Mouse (Mus musculus) liver, postnatal 0 days (tissue): ENCODE measurements around the gene M6pr. TPM values are rescaled to one million over a fixed set of nuclear protein-coding genes. Genes with fewer than 3 reads are reported as not detected.

Experiments
- ATAC-seq: fragments of 200-750 bp; cut with Nextera tagmentation; 2 replicates; pipeline ENCODE4 v1.8.0; 2017; ENCODE audit warnings: mild to moderate bottlenecking, moderate library complexity
- DNase-seq: peaks from one replicate; pipeline ENCODE4 v3.0.0-alpha.2; 2016
- H3K27ac ChIP-seq: fragments of 300-500 bp; sonication (generic); 2 replicates; pipeline ENCODE4 v1.5.1; 2014; ENCODE audit warnings: antibody characterized with exemption, moderate library complexity, mild to moderate bottlenecking, low read depth
- H3K27me3 ChIP-seq: fragments of 300-500 bp; sonication (generic); 2 replicates; pipeline ENCODE4 v1.6.1; 2014; ENCODE audit warnings: low read length, control low read depth, mixed read lengths; ENCODE audit not compliant: insufficient read depth
- H3K36me3 ChIP-seq: fragments of 300-500 bp; sonication (generic); replicated peaks from 2 replicates; pipeline ENCODE4 v1.6.1; 2014; ENCODE audit warnings: mild to moderate bottlenecking, control low read depth, low read length, moderate library complexity, mixed read lengths; ENCODE audit not compliant: insufficient read depth
- H3K4me1 ChIP-seq: fragments of 300-500 bp; sonication (generic); 2 replicates; pipeline ENCODE4 v1.6.1; 2014; ENCODE audit warnings: antibody characterized with exemption, mild to moderate bottlenecking, control low read depth; ENCODE audit not compliant: insufficient read depth
- H3K4me2 ChIP-seq: fragments of 300-500 bp; sonication (generic); 2 replicates; pipeline ENCODE4 v1.6.1; 2014; ENCODE audit warnings: low read depth, mild to moderate bottlenecking, low read length, moderate library complexity, mixed read lengths
- H3K4me3 ChIP-seq: fragments of 300-500 bp; sonication (generic); 2 replicates; pipeline ENCODE4 v1.5.1; 2014; ENCODE audit warnings: low read depth, low read length
- H3K9ac ChIP-seq: fragments of 300-500 bp; sonication (generic); replicated peaks from 2 replicates; pipeline ENCODE4 v1.6.1; 2014; ENCODE audit warnings: mild to moderate bottlenecking, moderate library complexity
- H3K9me3 ChIP-seq: fragments of 300-500 bp; sonication (generic); 2 replicates; pipeline ENCODE4 v1.6.1; 2016; ENCODE audit warnings: mild to moderate bottlenecking, control low read depth, low read length, mixed read lengths
- CTCF ChIP-seq: sonication (generic); IDR thresholded peaks from 2 replicates; pipeline ENCODE4 v1.5.1; 2016; ENCODE audit warnings: antibody characterized with exemption, low read depth
- EP300 ChIP-seq: IDR thresholded peaks from 2 replicates; pipeline ENCODE4 v1.6.1; 2016; ENCODE audit warnings: antibody characterized with exemption, low read depth, mild to moderate bottlenecking
- WGBS: fragments of 180-500 bp; shearing (Covaris S2); extraction: QIAGEN DNeasy Blood & Tissue Kit; methylation state at CpG from one replicate; pipeline ENCODE4 v1.1.7; 2014; ENCODE audit not compliant: insufficient replicate concordance; 5-methylcytosine and 5-hydroxymethylcytosine counted together
- polyA plus RNA-seq: library from polyadenylated mRNA; unstranded; fragments of >200 nt; fragmentation: Nextera tagmentation; extraction: Ambion mirVana; gene quantifications from 2 replicates; pipeline ENCODE4 v1.2.1, GENCODE M21; 2015

Gene M6pr
- polyA plus RNA-seq, 1 experiment from 2014 or later, result 80.3 TPM

DNA sequence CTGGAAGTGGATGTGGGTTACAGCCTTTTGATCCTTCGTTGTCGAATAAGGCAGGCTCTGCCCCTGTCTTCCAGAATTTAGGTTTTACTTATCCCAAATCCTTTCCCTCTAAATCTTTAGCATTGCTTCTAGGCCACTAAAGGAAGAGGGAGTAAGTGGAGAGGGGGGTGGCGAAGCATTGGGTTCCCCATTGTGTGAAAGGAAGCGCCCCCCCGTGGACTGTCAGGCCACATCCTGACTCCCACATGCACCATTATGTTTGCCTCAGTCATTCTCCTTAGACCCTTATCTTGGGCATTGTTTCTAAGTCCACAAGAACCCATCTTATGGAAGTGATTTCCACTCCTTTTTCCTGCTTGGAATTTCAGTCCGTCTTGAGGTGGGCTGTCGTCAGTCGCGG, 13.3 kb upstream of the M6pr start:
- DNase-seq (no peak), ATAC-seq (no peak)
- no peaks in the 10 kb centered on the region for H3K9me3 ChIP-seq
- H3K4me3 ChIP-seq, result no peak overlapping the region
- no peaks in the 10 kb centered on the region for H3K36me3 ChIP-seq
- no peak overlapping the region for H3K27ac ChIP-seq
- H3K4me2 ChIP-seq, result no peak overlapping the region
- TF ChIP-seq CTCF, result peak; percentile 19; the same call in 1 of the 2 replicates
- TF ChIP-seq EP300, result no peak
- 35% methylated on average over 9 of the region's 9 CpGs for whole genome bisulfite sequencing
- peaks cover 4% of the 10 kb centered on the region; the same call in 1 of the 2 replicates for H3K27me3 ChIP-seq
- no peak overlapping the region for H3K9ac ChIP-seq
- no peaks in the 10 kb centered on the region; the same call in 1 of the 2 replicates for H3K4me1 ChIP-seq

- Histone ChIP-seq H3K27ac (no peak overlapping the region), H3K4me3 (peak overlapping the region; percentile 49; the same call in 1 of the 2 replicates), H3K4me2 (peak overlapping the region; percentile 77), H3K4me1 (no peaks in the 10 kb centered on the region; the same call in 1 of the 2 replicates), H3K9ac (peak overlapping the region; percentile 30; the same call in 1 of the 2 replicates), H3K36me3 (no peaks in the 10 kb centered on the region), H3K27me3 (peaks cover 4% of the 10 kb centered on the region; the same call in 1 of the 2 replicates), H3K9me3 (no peaks in the 10 kb centered on the region)
- DNase-seq (no peak), ATAC-seq (no peak)
- TF ChIP-seq CTCF (no peak), EP300 (no peak)
- WGBS, result 33% methylated on average over 3 of the region's 3 CpGs
These were observed 11.6 kb upstream of the M6pr start for GRCm38 (mm10) chr6:122296918-122297278.

DNA sequence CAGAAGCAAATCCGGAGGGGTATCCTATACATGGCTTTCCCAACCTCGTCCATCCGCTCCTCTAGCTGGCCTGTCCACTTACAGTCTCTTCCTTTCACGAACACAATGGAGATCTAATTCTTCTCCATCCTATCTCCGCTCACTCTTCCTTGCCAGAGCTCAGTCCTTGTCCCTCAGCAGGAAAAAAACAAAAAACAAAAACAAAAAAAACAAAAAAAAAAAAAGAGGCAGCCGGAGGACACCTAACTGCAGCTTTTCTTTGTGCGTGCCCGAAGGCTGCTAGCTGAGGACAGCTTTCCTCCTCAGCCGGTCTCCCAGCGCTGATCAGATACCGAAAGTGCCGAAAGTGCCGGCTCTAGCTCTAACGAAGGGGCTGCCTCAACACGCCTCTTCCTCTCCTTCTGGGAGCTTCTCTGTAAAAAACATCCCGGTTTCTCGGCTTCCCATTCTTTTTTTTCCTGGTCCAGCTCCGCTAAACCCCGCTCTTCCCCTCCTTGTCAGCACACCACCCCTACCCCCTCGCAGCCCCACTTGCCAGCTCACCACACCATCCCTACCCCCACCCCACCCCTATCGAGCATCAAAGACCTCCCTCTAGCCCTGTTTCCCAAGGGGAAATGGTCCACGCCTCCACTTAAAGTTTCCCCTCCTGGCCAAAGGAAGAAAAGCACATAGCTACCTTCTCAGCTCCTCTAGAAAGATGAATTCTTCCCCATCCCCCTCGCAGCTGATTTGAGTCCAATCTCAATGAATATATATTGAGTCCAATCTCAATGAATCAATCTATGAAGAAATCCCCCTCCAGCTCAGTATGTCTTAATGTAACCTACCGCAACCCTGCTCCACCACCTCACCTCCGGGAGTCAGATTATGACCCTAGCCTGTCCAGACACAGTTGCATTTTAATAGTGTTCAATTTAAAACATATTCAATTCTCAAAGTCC, 11.0 kb upstream of the M6pr start:
- TF ChIP-seq CTCF (0 out of 2 replicates have a peak, but pooled peaks have one; percentile 3), EP300 (no peak)
- Histone ChIP-seq H3K27ac (no peak overlapping the region), H3K27me3 (peaks cover 4% of the 10 kb centered on the region; the same call in 1 of the 2 replicates), H3K36me3 (no peaks in the 10 kb centered on the region), H3K4me1 (no peaks in the 10 kb centered on the region; the same call in 1 of the 2 replicates), H3K4me3 (peak overlapping the region; percentile 49), H3K4me2 (peak overlapping the region; percentile 77), H3K9me3 (no peaks in the 10 kb centered on the region), H3K9ac (peak overlapping the region; percentile 30)
- WGBS, result 10% methylated on average over 25 of the region's 25 CpGs
- ATAC-seq (no peak), DNase-seq (no peak)

- H3K9me3 ChIP-seq, result no peaks in the 10 kb centered on the region
- H3K27me3 ChIP-seq, result peaks cover 4% of the 10 kb centered on the region; the same call in 1 of the 2 replicates
- H3K36me3 ChIP-seq, result no peaks in the 10 kb centered on the region
- no peak for DNase-seq
- TF ChIP-seq EP300 (no peak), CTCF (no peak)
- H3K4me3 ChIP-seq, result no peak overlapping the region
- H3K27ac ChIP-seq, result no peak overlapping the region
- no peak overlapping the region; the same call in 1 of the 2 replicates for H3K9ac ChIP-seq
- no peaks in the 10 kb centered on the region; the same call in 1 of the 2 replicates for H3K4me1 ChIP-seq
- 55% methylated on average over 4 of the region's 4 CpGs for WGBS
- H3K4me2 ChIP-seq, result peak overlapping the region; percentile 77; the same call in 1 of the 2 replicates
- no peak for ATAC-seq
These were observed 10.3 kb upstream of the M6pr start for GRCm38 (mm10) chr6:122298223-122298609.

- no peak overlapping the region for H3K9ac ChIP-seq
- no peak overlapping the region for H3K4me3 ChIP-seq
- H3K36me3 ChIP-seq, result no peaks in the 10 kb centered on the region
- DNase-seq (no peak), ATAC-seq (no peak)
- H3K27ac ChIP-seq, result no peak overlapping the region
- H3K4me2 ChIP-seq, result no peak overlapping the region
- H3K9me3 ChIP-seq, result no peaks in the 10 kb centered on the region
- H3K4me1 ChIP-seq, result no peaks in the 10 kb centered on the region; the same call in 1 of the 2 replicates
- TF ChIP-seq EP300, result no peak
- WGBS, result 24% methylated on average over 3 of the region's 3 CpGs
- H3K27me3 ChIP-seq, result peaks cover 4% of the 10 kb centered on the region; the same call in 1 of the 2 replicates
These were observed 8.8 kb upstream of the M6pr start for GRCm38 (mm10) chr6:122299621-122300133.

- ATAC-seq (no peak), DNase-seq (no peak)
- H3K27me3 ChIP-seq, result peaks cover 4% of the 10 kb centered on the region; the same call in 1 of the 2 replicates
- H3K4me1 ChIP-seq, result no peaks in the 10 kb centered on the region; the same call in 1 of the 2 replicates
- WGBS, result 69% methylated on average over 1 of the region's 1 CpGs
- H3K4me2 ChIP-seq, result no peak overlapping the region
- no peaks in the 10 kb centered on the region for H3K36me3 ChIP-seq
- no peak overlapping the region for H3K9ac ChIP-seq
- H3K4me3 ChIP-seq, result no peak overlapping the region
- H3K9me3 ChIP-seq, result no peaks in the 10 kb centered on the region
- no peak overlapping the region for H3K27ac ChIP-seq
- TF ChIP-seq EP300 (no peak), CTCF (no peak)
These were observed 6.4 kb upstream of the M6pr start for GRCm38 (mm10) chr6:122302121-122302520.
